Mouse (Mus musculus) frontal cortex, postnatal 36 days (tissue): ENCODE measurements around the gene Zfp988.
"Not testable (repeated sequence)": the region's sequence is repeated elsewhere in the genome, so short reads cannot be mapped to it uniquely, and the experiment has no call there.

Experiments
- DNase-seq, 2 experiments: peaks; one replicate each; pipeline ENCODE4 v3.0.0; 2022; ENCODE audit warnings: low spot score in 2 of 2

Zfp988 gene

GRCm38 (mm10) chr4:147305436-147305835 is at the start of gene Zfp988:
Gene Zfp988 (plus strand): TSS chr4:147305674.
- DNase-seq: not testable (repeated sequence)

- not testable (repeated sequence) for DNase-seq
These were observed 42.8 kb upstream of the Zfp988 start for GRCm38 (mm10) chr4:147262708-147263107.

GRCm38 (mm10) chr4:147267302-147267701 is 38.2 kb upstream of the Zfp988 start:
- DNase-seq: not testable (repeated sequence)

GRCm38 (mm10) chr4:147268735-147269134 is 36.7 kb upstream of the Zfp988 start:
- DNase-seq: not testable (repeated sequence)

- not testable (repeated sequence) for DNase-seq
These were observed 35.4 kb upstream of the Zfp988 start for GRCm38 (mm10) chr4:147270026-147270425.

GRCm38 (mm10) chr4:147271601-147272000 is 33.9 kb upstream of the Zfp988 start:
- DNase-seq: not testable (repeated sequence)

- not testable (repeated sequence) for DNase-seq
These were observed 30.3 kb upstream of the Zfp988 start for GRCm38 (mm10) chr4:147275021-147275772.

- DNase-seq: not testable (repeated sequence)
These were observed 29.7 kb upstream of the Zfp988 start for GRCm38 (mm10) chr4:147275773-147276140.

GRCm38 (mm10) chr4:147280406-147280805 is 25.1 kb upstream of the Zfp988 start:
- DNase-seq: not testable (repeated sequence)

- not testable (repeated sequence) for DNase-seq
These were observed 6.9 kb upstream of the Zfp988 start for GRCm38 (mm10) chr4:147298585-147298984.

- not testable (repeated sequence) for DNase-seq
These were observed 3.1 kb upstream of the Zfp988 start for GRCm38 (mm10) chr4:147302375-147302774.

GRCm38 (mm10) chr4:147335036-147335690 is 29.7 kb downstream of the Zfp988 start:
- not testable (repeated sequence) for DNase-seq

- not testable (repeated sequence) for DNase-seq
These were observed 30.4 kb downstream of the Zfp988 start for GRCm38 (mm10) chr4:147335691-147336367.

- DNase-seq: not testable (repeated sequence)
These were observed 31.1 kb downstream of the Zfp988 start for GRCm38 (mm10) chr4:147336368-147337195.

- not testable (repeated sequence) for DNase-seq
These were observed 32.0 kb downstream of the Zfp988 start for GRCm38 (mm10) chr4:147337520-147337919.

GRCm38 (mm10) chr4:147338032-147338610 is 32.6 kb downstream of the Zfp988 start:
- no peak for DNase-seq

- DNase-seq: not testable (repeated sequence)
These were observed 33.2 kb downstream of the Zfp988 start for GRCm38 (mm10) chr4:147338706-147339105.

GRCm38 (mm10) chr4:147339601-147340219 is 34.2 kb downstream of the Zfp988 start:
- DNase-seq: not testable (repeated sequence)

- not testable (repeated sequence) for DNase-seq
These were observed 34.8 kb downstream of the Zfp988 start for GRCm38 (mm10) chr4:147340236-147340635.

- DNase-seq: not testable (repeated sequence)
These were observed 35.4 kb downstream of the Zfp988 start for GRCm38 (mm10) chr4:147340876-147341275.
